Mouse (Mus musculus) erythroblast, embryonic 14.5 days (primary cell): Measurements from ENCODE around the gene Dkk3.

ENCODE experiments used
- GATA1 ChIP-seq: IDR thresholded peaks from 2 replicates; pipeline ENCODE4 v1.6.1; 2012; ENCODE audit warnings: low read length, inconsistent platforms, mixed read lengths
- TAL1 ChIP-seq: IDR thresholded peaks from 3 replicates; pipeline ENCODE4 v1.6.1; 2012; ENCODE audit warnings: low read length, inconsistent platforms, mixed read lengths

DNA sequence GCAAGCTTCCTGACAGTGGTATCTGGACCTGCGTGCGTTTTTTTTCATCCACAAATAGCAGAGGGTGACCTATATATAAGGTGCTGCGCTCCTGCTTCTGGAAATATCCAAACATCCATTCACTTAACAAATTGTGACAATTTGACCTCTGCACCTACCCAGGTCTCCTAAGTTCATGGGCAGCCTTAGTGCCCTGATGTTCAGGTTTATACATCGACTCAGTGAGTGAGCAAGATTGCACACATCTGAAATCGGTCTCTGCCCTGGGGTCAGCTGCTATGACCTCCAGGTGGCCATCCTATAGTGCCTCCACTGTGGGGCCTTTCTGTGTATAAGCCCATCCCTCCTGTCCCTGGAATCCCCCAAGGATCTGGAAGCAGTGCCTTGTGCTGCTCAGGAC is 33.9 kb upstream of the Dkk3 start:
- no peak for TF ChIP-seq GATA1
- no peak for TF ChIP-seq TAL1
